Mouse (Mus musculus): ENCODE data around the gene Hmg20b. TPM values are rescaled to one million over a fixed set of nuclear protein-coding genes. Genes with fewer than 3 reads are reported as not detected.

Gene Hmg20b
- 49.9 and 58.7 TPM in 2 replicates for total RNA-seq (2015; ENCODE audit: low replicate concordance)
- total RNA-seq (2017; ENCODE audit: low replicate concordance) = 18.1 and 24.4 TPM in 2 replicates

DNA sequence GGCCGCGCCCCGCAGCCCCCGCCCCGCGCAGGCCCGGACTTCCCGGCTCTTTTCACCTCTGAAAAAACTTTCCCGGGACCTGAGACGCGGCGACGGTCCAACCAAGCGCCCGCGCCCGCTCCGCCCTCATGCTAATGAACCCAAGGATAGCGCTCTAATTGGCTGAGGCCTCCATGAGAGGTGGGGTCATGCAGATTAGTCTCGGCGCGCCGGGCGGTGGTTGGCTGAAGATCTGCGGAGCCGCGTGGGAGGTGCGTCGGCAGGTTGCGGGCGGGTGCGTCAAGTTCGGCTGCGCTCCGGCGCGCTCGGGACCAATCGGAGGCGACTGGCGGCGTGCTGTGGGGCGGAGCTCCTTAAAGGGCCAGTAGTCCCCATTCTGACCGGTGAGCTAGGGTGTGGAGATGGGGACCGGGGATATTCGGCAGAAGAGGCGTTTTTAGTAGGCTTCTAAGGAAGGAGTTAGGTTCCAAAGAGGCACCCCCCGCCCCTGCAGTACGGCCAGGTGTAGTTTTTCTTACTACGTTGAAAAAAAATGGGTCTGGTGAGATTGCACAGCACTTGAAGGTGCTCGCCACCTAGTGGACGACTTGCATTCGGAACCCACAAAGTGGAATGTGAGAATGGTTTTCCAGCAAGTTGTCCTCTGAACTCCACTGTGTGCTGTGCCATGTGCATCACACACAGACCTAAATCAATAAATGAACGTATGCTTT lies at the start of gene Hmg20b:
TSS of gene Hmg20b (minus strand) at position 130 of the 713 bp plus-strand sequence.
- ATAC-seq (replicated peaks; ENCODE audit: low FRiP score, poor library complexity, severe bottlenecking) = peak; percentile 82

DNA sequence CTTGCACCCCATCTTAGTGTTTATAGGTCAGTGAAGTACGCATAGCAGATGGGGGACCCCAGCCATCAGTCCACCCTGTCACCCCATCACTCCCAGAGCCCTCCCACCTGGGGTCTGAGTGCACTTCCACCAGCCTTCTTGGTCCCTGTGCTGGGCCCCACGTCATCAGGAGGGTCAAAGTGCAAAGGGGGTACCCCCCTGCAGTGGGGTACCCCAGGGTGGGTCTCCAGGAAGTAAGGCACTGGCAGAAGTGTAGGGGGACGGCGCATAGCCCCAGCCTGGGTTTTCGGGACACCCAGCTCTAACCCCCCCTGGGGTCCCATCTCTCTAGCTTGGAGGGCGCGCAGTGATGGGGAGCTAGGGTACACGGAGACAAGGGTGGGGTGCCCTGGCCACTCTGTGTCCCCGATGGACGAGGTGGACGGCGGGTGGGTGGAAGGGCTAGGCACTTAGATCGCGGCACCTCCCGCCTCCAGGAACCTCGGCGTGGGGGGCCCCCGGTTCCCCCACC lies 49.6 kb upstream of the Hmg20b start:
- no peak for ATAC-seq (replicated peaks; ENCODE audit: low FRiP score, poor library complexity, severe bottlenecking)

DNA sequence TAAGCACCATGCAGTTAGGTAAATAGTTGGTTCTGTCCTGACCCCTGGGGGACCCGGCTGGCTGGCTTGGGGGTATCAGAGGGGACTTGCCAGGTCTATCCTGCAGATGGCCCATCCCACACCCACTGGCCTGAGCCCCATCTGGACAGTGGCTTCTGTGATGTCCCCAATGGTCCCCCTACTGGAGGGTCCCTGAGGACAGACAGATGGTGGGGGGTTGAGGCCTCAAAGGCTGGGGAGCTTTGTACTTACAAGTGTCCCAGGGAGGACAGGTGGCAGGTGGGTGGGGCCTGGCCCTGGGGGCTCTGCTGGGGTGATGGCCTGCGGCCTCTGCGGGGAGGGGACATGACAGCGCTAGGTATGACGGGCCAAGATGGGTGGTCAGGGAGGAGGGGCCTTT lies 49.0 kb upstream of the Hmg20b start:
- ATAC-seq (replicated peaks; ENCODE audit: low FRiP score, poor library complexity, severe bottlenecking) = no peak

- ATAC-seq (replicated peaks; ENCODE audit: low FRiP score, poor library complexity, severe bottlenecking) = no peak
Observed at GRCm38 (mm10) chr10:81396749-81397148, 46.5 kb upstream of the Hmg20b start.

- ATAC-seq (replicated peaks; ENCODE audit: low FRiP score, poor library complexity, severe bottlenecking) = no peak
Observed at GRCm38 (mm10) chr10:81395865-81396264, 45.6 kb upstream of the Hmg20b start.

DNA sequence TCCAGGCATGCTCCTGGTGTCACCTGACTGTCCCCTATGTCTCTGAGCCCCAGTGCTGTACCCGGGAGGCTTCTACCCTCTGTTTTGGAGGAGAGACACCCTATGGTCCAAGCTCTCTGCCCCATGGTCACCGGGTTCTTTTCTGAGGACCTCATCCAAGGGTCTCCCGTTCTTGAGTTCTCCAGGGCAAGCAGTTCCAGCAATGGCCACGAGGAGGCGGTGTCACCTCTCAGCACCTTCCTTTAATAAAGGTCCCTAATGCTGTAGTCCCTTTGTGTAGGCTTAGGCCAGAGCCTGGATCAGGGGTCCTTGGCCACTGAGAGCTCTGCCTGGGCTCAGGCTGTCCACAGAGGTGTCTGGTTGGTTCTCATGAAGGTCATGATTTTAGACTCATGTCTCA lies 44.8 kb upstream of the Hmg20b start:
- ATAC-seq (replicated peaks; ENCODE audit: low FRiP score, poor library complexity, severe bottlenecking) = peak; percentile 37; the same call in 1 of the 2 replicates

DNA sequence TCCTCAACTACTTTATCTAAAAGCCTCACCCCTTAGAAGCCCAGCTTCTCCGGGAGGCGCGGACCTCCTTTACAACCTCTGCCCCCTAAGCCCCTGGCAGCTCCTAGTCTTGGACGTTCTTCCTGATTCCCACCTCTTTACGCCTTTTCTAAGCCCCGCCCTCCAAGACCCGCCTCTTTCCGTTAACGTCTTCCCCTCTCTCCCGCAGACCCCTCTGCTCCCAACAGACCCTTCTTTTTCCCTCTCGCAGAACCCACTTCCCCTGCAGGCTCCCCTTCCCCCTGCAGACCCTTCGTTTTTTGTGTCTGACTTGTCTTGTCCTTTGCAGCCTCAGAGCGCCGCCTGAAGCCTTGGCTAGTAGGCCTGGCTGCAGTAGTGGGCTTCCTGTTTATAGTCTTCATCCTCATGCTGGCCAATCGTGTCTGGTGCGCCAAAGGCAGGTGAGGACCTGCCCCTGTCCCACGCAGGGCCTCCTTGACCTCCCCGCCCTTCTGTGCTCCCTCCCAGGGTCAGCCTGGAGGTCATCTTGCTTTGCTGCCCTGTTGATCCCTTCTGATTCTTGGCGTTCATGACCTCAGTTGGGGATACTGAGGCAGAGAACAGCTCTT lies 43.3 kb upstream of the Hmg20b start:
- no peak for ATAC-seq (replicated peaks; ENCODE audit: low FRiP score, poor library complexity, severe bottlenecking)

DNA sequence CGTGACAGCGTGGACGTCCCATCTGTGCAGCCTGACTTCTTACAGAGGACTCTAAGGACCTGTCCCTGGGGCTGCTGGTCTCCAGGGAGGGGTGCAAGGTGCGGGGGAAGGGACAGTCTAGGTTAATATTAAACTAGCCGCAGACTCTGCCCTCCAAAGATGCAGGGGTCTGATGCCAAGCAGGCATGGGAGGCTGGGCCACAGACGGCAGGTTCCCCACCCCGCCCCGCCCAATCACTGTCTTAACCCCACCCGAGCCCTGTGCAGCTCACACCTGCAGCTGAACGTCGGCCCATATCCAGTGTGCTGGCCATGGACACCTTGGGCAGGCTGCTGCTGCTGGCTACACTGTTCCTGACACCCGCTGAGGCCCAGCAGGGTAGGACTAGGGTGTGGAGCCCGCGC lies 42.5 kb upstream of the Hmg20b start, which contains the start of gene Smim24:
TSS of gene Smim24 (plus strand) at position 271 of the 405 bp plus-strand sequence.
- no peak for ATAC-seq (replicated peaks; ENCODE audit: low FRiP score, poor library complexity, severe bottlenecking)

- no peak for ATAC-seq (replicated peaks; ENCODE audit: low FRiP score, poor library complexity, severe bottlenecking)
Observed at GRCm38 (mm10) chr10:81392270-81392669, 42.0 kb upstream of the Hmg20b start.

DNA sequence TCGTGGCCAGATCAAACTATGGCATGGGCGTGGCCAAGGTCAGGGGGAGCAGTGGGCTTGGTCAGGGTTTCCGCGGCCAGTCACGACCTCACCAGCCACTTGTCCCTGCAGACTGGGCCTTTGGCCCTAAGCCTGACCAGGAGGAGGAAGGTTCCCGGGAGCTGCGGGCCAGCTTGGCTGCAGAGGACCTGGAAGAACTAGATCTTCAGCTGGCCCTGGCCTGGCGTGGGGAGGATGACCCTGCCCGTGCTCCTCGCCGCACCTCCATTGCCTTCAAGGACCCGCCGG lies 40.3 kb upstream of the Hmg20b start:
- no peak for ATAC-seq (replicated peaks; ENCODE audit: low FRiP score, poor library complexity, severe bottlenecking)

GRCm38 (mm10) chr10:81389801-81390677 lies 39.8 kb upstream of the Hmg20b start:
- ATAC-seq (replicated peaks; ENCODE audit: low FRiP score, poor library complexity, severe bottlenecking) = peak; percentile 64

DNA sequence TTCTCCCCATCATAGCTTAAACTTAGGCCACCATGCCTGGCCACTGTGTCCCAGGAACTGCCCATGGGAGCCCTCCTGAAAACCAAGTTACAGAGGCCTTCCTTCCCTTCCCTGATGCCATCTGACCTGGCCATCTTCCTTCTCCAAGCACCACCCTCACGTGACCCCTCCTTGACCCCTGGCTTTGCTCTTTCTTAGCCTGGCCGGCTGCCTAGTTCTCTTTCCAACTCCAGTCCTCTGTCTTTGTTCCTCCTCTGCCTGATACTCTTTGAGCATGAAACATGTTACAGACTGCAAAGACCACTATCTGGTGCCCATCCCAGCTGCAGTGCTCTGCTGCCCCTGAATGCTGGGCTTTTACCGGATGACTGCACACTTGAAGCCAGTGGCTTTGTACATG lies 39.1 kb upstream of the Hmg20b start:
- ATAC-seq (replicated peaks; ENCODE audit: low FRiP score, poor library complexity, severe bottlenecking) = no peak

- no peak for ATAC-seq (replicated peaks; ENCODE audit: low FRiP score, poor library complexity, severe bottlenecking)
Observed at GRCm38 (mm10) chr10:81388505-81389055, 38.3 kb upstream of the Hmg20b start, which contains the start of gene Gm48552. TSS of gene Gm48552 (plus strand) at chr10:81389005.

GRCm38 (mm10) chr10:81387716-81388115 lies 37.4 kb upstream of the Hmg20b start:
- no peak for ATAC-seq (replicated peaks; ENCODE audit: low FRiP score, poor library complexity, severe bottlenecking)

DNA sequence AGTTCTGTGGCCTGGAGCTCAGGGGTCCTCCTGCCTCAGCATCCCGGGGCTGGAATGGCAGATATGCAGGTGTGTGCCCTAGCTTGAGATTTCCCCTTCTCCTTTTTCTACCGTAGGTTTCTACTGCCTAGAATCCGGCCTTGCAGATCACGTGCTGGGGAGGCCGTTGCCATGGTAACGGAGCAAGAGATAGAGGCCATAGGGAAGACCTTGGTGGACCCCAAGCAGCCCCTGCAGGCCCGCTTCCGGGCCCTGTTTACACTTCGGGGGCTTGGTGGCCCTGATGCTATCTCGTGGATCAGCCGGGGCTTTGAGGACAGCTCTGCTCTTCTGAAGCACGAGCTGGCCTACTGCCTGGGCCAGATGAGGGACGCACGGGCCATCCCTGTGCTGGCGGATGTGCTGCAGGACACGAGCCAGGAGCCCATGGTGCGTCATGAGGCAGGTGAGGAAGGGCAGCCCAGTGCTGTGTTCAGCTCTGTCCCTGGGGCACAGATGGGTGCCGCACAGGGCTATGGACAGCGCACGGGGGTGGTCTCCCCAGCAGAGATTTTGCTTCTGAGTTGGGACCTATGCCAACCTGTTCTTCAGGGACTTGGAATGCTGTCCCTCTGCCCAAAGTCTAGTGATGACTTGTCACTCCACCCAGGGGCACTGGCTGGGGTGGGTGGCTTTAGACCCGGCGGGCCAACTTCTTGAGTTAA lies 35.5 kb upstream of the Hmg20b start:
- no peak for ATAC-seq (replicated peaks; ENCODE audit: low FRiP score, poor library complexity, severe bottlenecking)

DNA sequence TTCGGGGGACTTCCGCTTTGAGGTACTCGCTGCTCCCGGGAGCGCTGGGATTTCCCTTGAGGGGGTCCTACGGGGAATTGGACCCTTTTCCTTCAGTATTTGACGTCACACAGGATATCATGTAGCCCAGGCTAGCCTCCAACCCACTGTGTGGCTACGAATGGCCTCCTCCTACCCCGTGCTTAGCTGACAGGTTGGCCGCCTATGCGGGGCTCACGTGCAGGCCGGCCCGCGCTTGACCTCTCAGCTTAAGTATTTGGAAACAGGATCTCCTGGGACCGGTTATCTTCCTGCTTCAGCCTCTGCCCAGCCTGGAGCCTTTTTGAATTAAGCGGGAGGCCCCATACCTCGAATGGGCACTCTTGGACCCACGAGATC lies 34.3 kb upstream of the Hmg20b start:
- ATAC-seq (replicated peaks; ENCODE audit: low FRiP score, poor library complexity, severe bottlenecking) = no peak

GRCm38 (mm10) chr10:81383802-81384604 lies 33.7 kb upstream of the Hmg20b start, which contains the start of the genes Dohh and Gm48551:
TSS of gene Dohh (plus strand) at chr10:81384428.
TSS of gene Gm48551 (plus strand) at chr10:81384466.
- ATAC-seq (replicated peaks; ENCODE audit: low FRiP score, poor library complexity, severe bottlenecking) = peak; percentile 74

- peak; percentile 67 for ATAC-seq (replicated peaks; ENCODE audit: low FRiP score, poor library complexity, severe bottlenecking)
Observed at GRCm38 (mm10) chr10:81382039-81382438, 31.8 kb upstream of the Hmg20b start.

Measured in erythroid progenitor cell, adult 5-6 weeks (primary cell).